Mouse (Mus musculus) T-helper 17 cell (primary cell): ENCODE measurements around the gene Dnah2.

Experiments
- in situ Hi-C, 2 experiments: fragments of 300-600 bp; cut with MboI, MseI; formaldehyde crosslinking; loops; 1 replicate in 1 of 2; 2 replicates in 1 of 2; pipeline ENCODE4 v1.15.1; 2025; ENCODE audit warnings: high pct_unique_total_duplicates in 2 of 2

Dnah2 gene

GRCm38 (mm10) chr11:69397581-69398057, 151.3 kb downstream of the Dnah2 start:
- in situ Hi-C loops, result loop anchor here in 1 of 2 experiments (5.0 kb wide), 1 partner anchor 35 kb away; no protein-coding TSS in a partner anchor

- in situ Hi-C loops, result loop anchor here in 1 of 2 experiments (5.0 kb wide), 1 partner anchor 36 kb away; no protein-coding TSS in a partner anchor
Measured at GRCm38 (mm10) chr11:69396772-69397171, 152.1 kb downstream of the Dnah2 start.

- in situ Hi-C loops, result loop anchor here in 1 of 2 experiments (5.0 kb wide), 1 partner anchor 36 kb away; no protein-coding TSS in a partner anchor
Measured at GRCm38 (mm10) chr11:69395634-69396373, 153.1 kb downstream of the Dnah2 start.

- in situ Hi-C loops, result loop anchor here in 1 of 2 experiments (5.0 kb wide), 1 partner anchor 37 kb away; no protein-coding TSS in a partner anchor
Measured at GRCm38 (mm10) chr11:69395235-69395633, 153.7 kb downstream of the Dnah2 start, which contains the start of the genes Naa38 and Cyb5d1. TSS of gene Naa38 (plus strand) at chr11:69395487. TSS of gene Cyb5d1 (minus strand) at chr11:69395631.

GRCm38 (mm10) chr11:69394591-69395167, 154.2 kb downstream of the Dnah2 start:
- in situ Hi-C loops, result loop anchor here in 1 of 2 experiments (5.0 kb wide), 1 partner anchor 38 kb away; no protein-coding TSS in a partner anchor

GRCm38 (mm10) chr11:69390400-69391034, 158.4 kb downstream of the Dnah2 start:
- in situ Hi-C loops, result no loop called here

- in situ Hi-C loops, result loop anchor here in 1 of 2 experiments (5.0 kb wide), 1 partner anchor 132 kb away; no protein-coding TSS in a partner anchor
Measured at GRCm38 (mm10) chr11:69389531-69390399, 159.1 kb downstream of the Dnah2 start.

GRCm38 (mm10) chr11:69388680-69389079, 160.2 kb downstream of the Dnah2 start:
- in situ Hi-C loops, result loop anchor here in 1 of 2 experiments (5.0 kb wide), 1 partner anchor 131 kb away; no protein-coding TSS in a partner anchor

- in situ Hi-C loops, result loop anchor here in 1 of 2 experiments (5.0 kb wide), 1 partner anchor 129 kb away; no protein-coding TSS in a partner anchor
Measured at GRCm38 (mm10) chr11:69386758-69387157, 162.2 kb downstream of the Dnah2 start.

- in situ Hi-C loops, result loop anchor here (5.0 kb wide), 2 partner anchors 128 to 203 kb away; no protein-coding TSS in a partner anchor
Measured at GRCm38 (mm10) chr11:69384979-69385378, 163.9 kb downstream of the Dnah2 start.

- in situ Hi-C loops, result loop anchor here in 1 of 2 experiments (5.0 kb wide), 2 partner anchors 125 to 200 kb away; no protein-coding TSS in a partner anchor
Measured at GRCm38 (mm10) chr11:69382478-69383105, 166.3 kb downstream of the Dnah2 start.

GRCm38 (mm10) chr11:69381356-69381755, 167.6 kb downstream of the Dnah2 start:
- in situ Hi-C loops, result loop anchor here in 1 of 2 experiments (5.0 kb wide), 2 partner anchors 124 to 199 kb away; no protein-coding TSS in a partner anchor

- in situ Hi-C loops, result no loop called here
Measured at GRCm38 (mm10) chr11:69379600-69379999, 169.3 kb downstream of the Dnah2 start.

GRCm38 (mm10) chr11:69377766-69378165, 171.1 kb downstream of the Dnah2 start:
- in situ Hi-C loops, result no loop called here

- in situ Hi-C loops, result no loop called here
Measured at GRCm38 (mm10) chr11:69375646-69376045, 173.3 kb downstream of the Dnah2 start.

- in situ Hi-C loops, result no loop called here
Measured at GRCm38 (mm10) chr11:69373223-69373965, 175.5 kb downstream of the Dnah2 start.

GRCm38 (mm10) chr11:69372780-69373170, 176.1 kb downstream of the Dnah2 start:
- in situ Hi-C loops, result no loop called here

- in situ Hi-C loops, result no loop called here
Measured at GRCm38 (mm10) chr11:69372056-69372779, 176.7 kb downstream of the Dnah2 start.
